Mouse (Mus musculus) heart, embryonic 14.5 days (tissue): ENCODE measurements around the gene Tshz2. TPM values are rescaled to one million over a fixed set of nuclear protein-coding genes. Genes with fewer than 3 reads are reported as not detected.

ENCODE experiments used
- ATAC-seq: fragments of 200-750 bp; cut with Nextera tagmentation; 2 replicates; pipeline ENCODE4 v1.8.0; 2017; ENCODE audit warnings: low read depth, moderate TSS enrichment; ENCODE audit not compliant: insufficient number of reproducible peaks, insufficient read depth, low FRiP score
- H3K27ac ChIP-seq, 2 experiments: fragments of 200-500 bp in 1 of 2; fragments of 300-500 bp in 1 of 2; sonication (generic) in 1 of 2; replicated peaks in 1 of 2; 2 replicates each; pipeline ENCODE4 v1.5.1; 2012 to 2014; ENCODE audit warnings: low read depth in 2 of 2, low read length in 2 of 2, control low read depth in 1 of 2, mild to moderate bottlenecking in 1 of 2, mixed read lengths in 1 of 2; ENCODE audit not compliant: control insufficient read depth in 1 of 2, insufficient read depth in 1 of 2
- H3K27me3 ChIP-seq: fragments of 300-500 bp; sonication (generic); 2 replicates; pipeline ENCODE4 v1.6.1; 2014; ENCODE audit warnings: mild to moderate bottlenecking, low read length, control low read depth; ENCODE audit not compliant: control insufficient read depth, insufficient read depth
- H3K36me3 ChIP-seq: fragments of 300-500 bp; sonication (generic); 2 replicates; pipeline ENCODE4 v1.6.1; 2014; ENCODE audit warnings: mild to moderate bottlenecking, control low read depth, low read length, mixed read lengths; ENCODE audit not compliant: control insufficient read depth, insufficient read depth
- H3K4me1 ChIP-seq, 2 experiments: fragments of 200-500 bp in 1 of 2; fragments of 300-500 bp in 1 of 2; sonication (generic) in 1 of 2; 2 replicates each; pipeline ENCODE4 v1.6.1; 2012 to 2014; ENCODE audit warnings: low read length in 2 of 2, control low read depth in 1 of 2, mixed read lengths in 1 of 2; ENCODE audit not compliant: control insufficient read depth in 2 of 2, insufficient read depth in 2 of 2
- H3K4me2 ChIP-seq: fragments of 300-500 bp; sonication (generic); 2 replicates; pipeline ENCODE4 v1.6.1; 2014; ENCODE audit warnings: mild to moderate bottlenecking, low read length
- H3K4me3 ChIP-seq, 2 experiments: fragments of 200-500 bp in 1 of 2; fragments of 300-500 bp in 1 of 2; sonication (generic) in 1 of 2; 2 replicates each; pipeline ENCODE4 v1.5.1; 2012 to 2014; ENCODE audit warnings: low read length in 2 of 2, mild to moderate bottlenecking in 2 of 2, control low read depth in 1 of 2, low read depth in 1 of 2, moderate library complexity in 1 of 2; ENCODE audit not compliant: control insufficient read depth in 1 of 2, insufficient read depth in 1 of 2
- H3K9ac ChIP-seq: fragments of 300-500 bp; sonication (generic); 2 replicates; pipeline ENCODE4 v1.6.1; 2014; ENCODE audit warnings: mild to moderate bottlenecking, low read length
- H3K9me3 ChIP-seq: fragments of 300-500 bp; sonication (generic); 2 replicates; pipeline ENCODE4 v1.6.1; 2016; ENCODE audit warnings: low read length, control low read depth; ENCODE audit not compliant: control insufficient read depth
- WGBS: fragments of 180-500 bp; shearing (Covaris S2); extraction: QIAGEN DNeasy Blood & Tissue Kit; methylation state at CpG from one replicate; pipeline ENCODE4 v1.1.7; 2014; 5-methylcytosine and 5-hydroxymethylcytosine counted together
- polyA plus RNA-seq: library from polyadenylated mRNA; unstranded; fragments of >200 nt; fragmentation: Nextera tagmentation; extraction: Ambion mirVana; gene quantifications from 2 replicates; pipeline ENCODE4 v1.2.1, GENCODE M21; 2014

Gene Tshz2
- polyA plus RNA-seq, 1 experiment from 2014 or later, result 3.4 TPM

DNA sequence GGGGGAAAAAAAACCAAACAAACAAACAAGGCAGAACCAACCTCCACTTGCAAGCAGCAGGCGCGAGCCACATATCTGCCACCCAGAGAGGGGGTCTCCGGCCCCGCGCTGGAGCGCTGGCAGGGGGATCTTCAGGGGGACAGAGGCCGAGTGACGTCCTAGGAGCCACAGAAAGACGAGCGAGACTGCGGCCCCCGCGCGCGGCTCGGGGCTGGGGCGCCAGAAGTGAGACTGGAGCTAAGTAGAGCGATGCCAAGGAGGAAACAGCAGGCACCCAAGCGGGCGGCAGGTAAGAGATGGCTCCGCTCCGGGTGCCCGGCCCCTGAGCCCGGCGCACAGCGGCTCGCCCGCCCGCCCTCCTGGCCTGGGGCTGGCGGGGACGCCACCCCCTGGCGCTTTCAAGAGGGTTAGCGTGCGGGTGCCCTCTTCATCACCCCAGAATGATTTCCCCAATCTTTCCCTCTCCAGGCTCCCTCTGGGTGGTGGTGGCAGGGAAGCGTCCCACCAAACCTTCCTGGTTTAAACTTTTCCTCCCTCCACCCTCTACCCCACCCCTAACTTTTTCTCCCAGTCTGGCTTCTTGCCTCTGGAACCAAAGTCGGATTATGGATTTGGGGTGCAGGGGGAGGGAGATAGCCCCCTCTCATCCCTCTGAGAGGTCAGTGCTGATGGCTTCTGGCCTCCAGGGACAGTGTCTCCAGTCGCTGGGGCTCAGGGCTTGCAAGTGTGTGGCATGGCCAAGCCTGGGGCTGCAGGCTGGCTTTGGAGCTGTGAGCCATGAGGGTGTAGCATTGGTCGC is 877 bp downstream of the Tshz2 start:
- H3K9me3 ChIP-seq, result no peaks in the 10 kb centered on the region

GRCm38 (mm10) chr2:169634619-169635382 is 2.0 kb downstream of the Tshz2 start:
- Histone ChIP-seq H3K27ac (peak overlapping the region in 1 of 2 experiments; percentile 74; a peak in 1 of 4 replicates), H3K36me3 (no peaks in the 10 kb centered on the region), H3K9ac (peak overlapping the region; percentile 85), H3K9me3 (no peaks in the 10 kb centered on the region), H3K27me3 (no peaks in the 10 kb centered on the region), H3K4me2 (peak overlapping the region; percentile 92), H3K4me1 (peaks cover 0 to 3% of the 10 kb centered on the region in 2 experiments; a peak in 1 of 4 replicates), H3K4me3 (peak overlapping the region; percentile 70 to 81)
- WGBS, result 56% methylated on average over 17 of the region's 17 CpGs
- ATAC-seq, result no peak

More for the DNA sequence above, 877 bp downstream of the Tshz2 start:
- peak overlapping the region; percentile 70 to 81 for H3K4me3 ChIP-seq
- peak overlapping the region; percentile 85 for H3K9ac ChIP-seq
- peaks cover 0 to 3% of the 10 kb centered on the region in 2 experiments; a peak in 1 of 4 replicates for H3K4me1 ChIP-seq
- ATAC-seq, result 0 out of 2 replicates have a peak, but pooled peaks have one; percentile 16
- no peaks in the 10 kb centered on the region for H3K27me3 ChIP-seq
- H3K36me3 ChIP-seq, result no peaks in the 10 kb centered on the region
- peak overlapping the region; percentile 92 for H3K4me2 ChIP-seq
- H3K27ac ChIP-seq, result peak overlapping the region; percentile 74 to 87
- WGBS, result under 1% methylated on average over 35 of the region's 38 CpGs

GRCm38 (mm10) chr2:169635428-169635827 is 2.6 kb downstream of the Tshz2 start:
- Histone ChIP-seq H3K36me3 (no peaks in the 10 kb centered on the region), H3K4me1 (peaks cover 0 to 3% of the 10 kb centered on the region in 2 experiments; a peak in 1 of 4 replicates), H3K27ac (0 out of 4 replicates have a peak overlapping the region, but pooled peaks have one; percentile 17 to 74), H3K27me3 (no peaks in the 10 kb centered on the region), H3K9me3 (no peaks in the 10 kb centered on the region), H3K4me2 (peak overlapping the region; percentile 92), H3K9ac (peak overlapping the region; percentile 85; the same call in 1 of the 2 replicates), H3K4me3 (peak overlapping the region; percentile 70 to 81; a peak in 3 of 4 replicates)
- 35% methylated on average over 7 of the region's 7 CpGs for WGBS
- ATAC-seq, result no peak

DNA sequence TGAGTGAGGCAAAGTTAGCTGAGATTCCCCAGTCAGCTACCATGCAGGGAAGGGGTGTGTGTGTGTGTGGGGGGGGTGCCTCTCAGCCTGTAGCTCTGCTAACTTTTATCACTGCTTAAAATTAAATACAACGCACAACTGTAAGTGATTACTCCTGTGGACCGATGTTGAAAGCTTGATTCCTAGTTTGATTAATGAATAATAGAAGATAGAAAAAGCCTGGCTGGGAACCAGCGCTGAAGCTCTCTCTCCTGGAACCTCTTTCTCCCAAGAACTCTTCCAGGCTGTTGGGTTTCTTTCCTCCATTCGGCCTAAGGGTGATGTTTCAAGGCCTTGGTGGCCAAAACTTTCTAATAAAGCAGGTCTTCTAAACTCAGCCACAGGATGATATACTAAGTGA is 3.6 kb downstream of the Tshz2 start:
- WGBS, result 65% methylated on average over 4 of the region's 4 CpGs
- no peak for ATAC-seq

DNA sequence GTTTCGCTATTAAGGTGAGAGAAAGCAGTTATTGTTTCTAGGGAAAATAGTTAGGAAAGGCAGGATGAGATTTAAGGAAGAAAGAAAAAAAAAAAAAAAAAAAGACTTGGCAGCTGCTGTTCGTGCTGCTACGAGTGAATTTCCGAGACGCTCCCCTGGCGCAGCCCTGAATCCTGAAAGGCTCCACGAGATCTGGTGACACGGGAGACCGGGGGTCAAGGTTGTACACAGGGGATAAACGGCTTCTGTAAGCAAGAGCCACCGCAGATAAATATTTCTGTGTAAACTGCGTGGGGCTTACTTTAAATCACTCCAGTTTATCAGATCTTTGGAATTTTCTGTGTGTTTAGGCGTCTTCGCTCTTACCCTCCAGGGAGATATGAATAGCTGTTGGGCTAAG is 8.7 kb downstream of the Tshz2 start:
- Histone ChIP-seq H3K4me3 (no peak overlapping the region), H3K9ac (no peak overlapping the region), H3K4me2 (no peak overlapping the region), H3K4me1 (no peaks in the 10 kb centered on the region), H3K36me3 (no peaks in the 10 kb centered on the region), H3K9me3 (no peaks in the 10 kb centered on the region), H3K27me3 (no peaks in the 10 kb centered on the region), H3K27ac (no peak overlapping the region)
- 73% methylated on average over 14 of the region's 14 CpGs for WGBS
- no peak for ATAC-seq

More for the DNA sequence above, 3.6 kb downstream of the Tshz2 start:
- H3K4me3 ChIP-seq, result no peak overlapping the region
- peaks cover 0 to 3% of the 10 kb centered on the region in 2 experiments; a peak in 1 of 4 replicates for H3K4me1 ChIP-seq
- H3K9me3 ChIP-seq, result no peaks in the 10 kb centered on the region
- H3K27ac ChIP-seq, result no peak overlapping the region
- H3K36me3 ChIP-seq, result no peaks in the 10 kb centered on the region
- no peak overlapping the region for H3K9ac ChIP-seq
- peak overlapping the region; percentile 25; the same call in 1 of the 2 replicates for H3K4me2 ChIP-seq
- no peaks in the 10 kb centered on the region for H3K27me3 ChIP-seq

- Histone ChIP-seq H3K4me2 (no peak overlapping the region), H3K4me1 (no peaks in the 10 kb centered on the region), H3K27me3 (no peaks in the 10 kb centered on the region), H3K9ac (no peak overlapping the region), H3K27ac (no peak overlapping the region), H3K4me3 (no peak overlapping the region), H3K9me3 (no peaks in the 10 kb centered on the region), H3K36me3 (no peaks in the 10 kb centered on the region)
- WGBS, result 75% methylated on average over 8 of the region's 8 CpGs
- no peak for ATAC-seq
Observed at GRCm38 (mm10) chr2:169642420-169642819, 9.6 kb downstream of the Tshz2 start.

DNA sequence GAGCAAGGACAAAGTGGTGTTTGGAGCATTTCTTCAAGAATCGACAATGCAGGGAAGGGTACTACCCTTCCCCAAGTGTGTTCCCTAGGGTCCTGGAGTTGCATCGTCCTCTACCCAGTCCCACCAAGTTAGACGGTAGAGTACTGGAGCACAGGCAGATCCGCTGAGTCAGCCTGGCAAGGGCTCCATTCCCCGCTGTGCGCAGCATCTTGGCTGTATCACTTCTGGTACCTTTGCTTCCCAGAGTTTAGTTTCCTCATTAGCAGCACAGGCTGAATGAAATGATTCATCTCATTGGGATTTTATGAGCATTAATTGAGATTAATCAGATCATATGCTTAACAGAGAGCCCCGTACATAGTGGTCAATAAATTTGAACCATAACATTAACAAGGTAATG is 14.3 kb downstream of the Tshz2 start:
- ATAC-seq, result no peak
- no peak overlapping the region for H3K4me3 ChIP-seq
- H3K27ac ChIP-seq, result no peak overlapping the region
- no peak overlapping the region for H3K4me2 ChIP-seq
- no peaks in the 10 kb centered on the region for H3K36me3 ChIP-seq
- H3K9me3 ChIP-seq, result no peaks in the 10 kb centered on the region
- H3K9ac ChIP-seq, result no peak overlapping the region
- H3K4me1 ChIP-seq, result no peaks in the 10 kb centered on the region; a peak in 1 of 4 replicates
- H3K27me3 ChIP-seq, result no peaks in the 10 kb centered on the region
- WGBS, result 84% methylated on average over 7 of the region's 7 CpGs
